Comparison of ENCODE assay signal across 12 mouse cellular contexts in the genomic region with DNA sequence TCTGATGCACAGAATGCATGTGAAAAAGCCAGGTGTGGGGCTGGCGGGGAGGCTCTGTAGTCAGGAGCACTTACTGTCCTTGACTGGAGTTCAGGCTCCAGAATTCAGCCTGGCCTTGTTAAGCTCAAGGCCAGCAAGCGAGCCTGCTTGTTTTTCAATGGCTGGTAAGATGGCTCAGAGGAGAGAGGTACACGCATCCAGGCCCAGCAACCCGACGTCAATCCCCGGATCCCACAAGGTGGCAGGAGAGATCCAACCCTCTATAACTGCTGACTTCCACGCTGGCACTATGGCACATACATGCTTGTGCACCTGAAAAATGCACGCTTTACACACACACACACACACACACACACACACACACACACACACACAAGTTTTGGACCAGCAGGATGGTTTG. TPM values are rescaled to one million over a fixed set of nuclear protein-coding genes. Genes with fewer than 3 reads are reported as not detected.
DNase-seq lines count a peak whose midpoint lies in the region; ATAC-seq and TF ChIP-seq lines count a peak whose summit lies in the region.
"Had no signal": no experiment of that assay in that cellular context is flagged by ENCODE, and none has a peak within 500 bp of the region (broad histone marks: within the 10 kb centered on the region; RNA-seq: fewer than 3 reads in every experiment).

No protein-coding gene starts in this region.

- WGBS in kidney, embryonic 14.5 days: 50% methylated on average over 8 of the region's 8 CpGs

- TF ChIP-seq CTCF in layer of hippocampus, adult 2 months (conservative IDR thresholded peaks at IDR 0.05): peak; percentile 54
- 0 out of 2 replicates have a peak, but pooled peaks have one; percentile 13 for TF ChIP-seq CTCF in testis, adult 2 months (IDR thresholded peaks at IDR 0.05; ENCODE audit: control insufficient read depth, insufficient read depth, insufficient replicate concordance, low read depth, low read length)

- no peak for ATAC-seq in kidney, embryonic 14.5 days (ENCODE audit: low FRiP score, low TSS enrichment)
- ATAC-seq: hindbrain, embryonic 16.5 days had no signal

- H3K27ac ChIP-seq in layer of hippocampus, adult 2 months: no peak overlapping the region
- H3K27ac ChIP-seq in testis, adult 2 months (ENCODE audit: control insufficient read depth, insufficient read depth, low read depth, low read length): no peak overlapping the region
- no peak overlapping the region for H3K27ac ChIP-seq in kidney, embryonic 14.5 days (ENCODE audit: low read depth, low read length)
- H3K27ac ChIP-seq: heart, embryonic 13.5 days; liver, embryonic 15.5 days had no signal

- H3K27me3 ChIP-seq in testis, adult 2 months (ENCODE audit: control insufficient read depth, insufficient read depth, low read length): no peaks in the 10 kb centered on the region
- no peaks in the 10 kb centered on the region for H3K27me3 ChIP-seq in kidney, embryonic 14.5 days (ENCODE audit: control insufficient read depth, insufficient read depth, low read length)
- H3K27me3 ChIP-seq: CH12.LX; heart, embryonic 13.5 days; liver, embryonic 15.5 days had no signal

- H3K9ac ChIP-seq in kidney, embryonic 14.5 days (ENCODE audit: low read depth, low read length): no peak overlapping the region
- H3K9ac ChIP-seq: heart, embryonic 13.5 days; liver, embryonic 15.5 days had no signal

- no peak for TF ChIP-seq POLR2A in testis, adult 2 months (IDR thresholded peaks at IDR 0.05; ENCODE audit: control insufficient read depth, low read depth, low read length)

- H3K9me3 ChIP-seq in kidney, embryonic 14.5 days (ENCODE audit: control insufficient read depth, low read length): no peaks in the 10 kb centered on the region
- H3K9me3 ChIP-seq: heart, embryonic 13.5 days; liver, embryonic 15.5 days had no signal

- peak in 1 of 2 experiments; percentile 26 for DNase-seq in layer of hippocampus, adult 2 months (ENCODE audit: low spot score in 2 of 2)
- DNase-seq in layer of hippocampus, postnatal 36 days: no peak
- no peak for DNase-seq in testis, postnatal 10 days (ENCODE audit: low spot score)
- peak; percentile 45 for DNase-seq in brain, adult 2 months (ENCODE audit: low read depth, low spot score)
- no peak for DNase-seq in gastrocnemius, postnatal 25 days
- DNase-seq in thymus, postnatal 10 days (ENCODE audit: low spot score in 2 of 2): no peak

- no peak overlapping the region for H3K4me2 ChIP-seq in kidney, embryonic 14.5 days (replicated peaks; ENCODE audit: low read depth, low read length)
- H3K4me2 ChIP-seq: heart, embryonic 13.5 days; liver, embryonic 15.5 days had no signal

- H3K36me3 ChIP-seq in testis, adult 2 months (ENCODE audit: control insufficient read depth, insufficient read depth, low read length): no peaks in the 10 kb centered on the region
- no peaks in the 10 kb centered on the region for H3K36me3 ChIP-seq in kidney, embryonic 14.5 days (ENCODE audit: control insufficient read depth, insufficient read depth, low read length)
- H3K36me3 ChIP-seq: liver, embryonic 15.5 days had no signal

- H3K4me1 ChIP-seq in testis, adult 2 months (ENCODE audit: control insufficient read depth, insufficient read depth, low read length): no peaks in the 10 kb centered on the region
- no peaks in the 10 kb centered on the region for H3K4me1 ChIP-seq in kidney, embryonic 14.5 days (ENCODE audit: control insufficient read depth, insufficient read depth, low read length)
- H3K4me1 ChIP-seq: liver, embryonic 15.5 days had no signal

- no peak overlapping the region for H3K4me3 ChIP-seq in layer of hippocampus, adult 2 months
- no peak overlapping the region for H3K4me3 ChIP-seq in testis, adult 2 months (ENCODE audit: control insufficient read depth, low read depth, low read length)
- no peak overlapping the region for H3K4me3 ChIP-seq in kidney, embryonic 14.5 days (ENCODE audit: low read length)
- H3K4me3 ChIP-seq: heart, embryonic 13.5 days; liver, embryonic 15.5 days had no signal

RNA-seq across cellular contexts. Expression of a gene that starts 39.3 kb away (rescaled TPM):
- total RNA-seq in layer of hippocampus, adult 2 months (2021): 10 to 100 TPM; 90.4 to 92.0 TPM
- total RNA-seq in layer of hippocampus, postnatal 36 days (2021): 10 to 100 TPM; 91.2 to 97.8 TPM
- polyA plus RNA-seq in testis, adult 2 months (2012; rRNA removed): 0.32 and 0.60 TPM in 2 replicates
- total RNA-seq in gastrocnemius, postnatal 25 days (2021): 1 to 10 TPM in 1 of 2 experiments, under 1 TPM in 1; 0.88 to 1.5 TPM
- polyA plus RNA-seq in kidney, embryonic 14.5 days (2014; fragmentation: Nextera tagmentation; extraction: Ambion mirVana): 10.9 and 13.0 TPM in 2 replicates

Comparison
In these comparisons a context has a peak if more than half of its experiments do, and no peak if none do; other contexts are left out.
1. RNA of a gene that starts 39.3 kb away (total RNA-seq): 91.2 to 97.8 TPM in layer of hippocampus, postnatal 36 days and 90.4 to 92.0 TPM in layer of hippocampus, adult 2 months; 0.88 to 1.5 TPM in gastrocnemius, postnatal 25 days; every median in the first group is over 10 times any median in the second.